Mouse (Mus musculus) gastrocnemius, adult 8-10 months (tissue): Measurements from ENCODE around the gene Capns1. TPM values are rescaled to one million over a fixed set of nuclear protein-coding genes. Genes with fewer than 3 reads are reported as not detected.

Experiments
- DNase-seq, 2 experiments: peaks; one replicate each; pipeline ENCODE4 v3.0.0; 2022; ENCODE audit warnings: low spot score in 2 of 2
- total RNA-seq, 4 experiments: library from RNA; stranded (reverse); gene quantifications; 2 replicates each; pipeline ENCODE4 v1.2.4; 2022

Capns1 gene
- total RNA-seq, 4 experiments from 2014 or later = 164 to 196 (median 175) TPM

- DNase-seq = no peak
Observed at GRCm38 (mm10) chr7:30176474-30176873, 22.1 kb downstream of the Capns1 start.

- DNase-seq = no peak
Observed at GRCm38 (mm10) chr7:30170283-30170951, 28.2 kb downstream of the Capns1 start.

- peak; percentile 85 for DNase-seq
Observed at GRCm38 (mm10) chr7:30169583-30170282, 28.9 kb downstream of the Capns1 start, which contains the start of gene Zfp146. Gene Zfp146, minus strand, starts transcription at chr7:30169750.

DNA sequence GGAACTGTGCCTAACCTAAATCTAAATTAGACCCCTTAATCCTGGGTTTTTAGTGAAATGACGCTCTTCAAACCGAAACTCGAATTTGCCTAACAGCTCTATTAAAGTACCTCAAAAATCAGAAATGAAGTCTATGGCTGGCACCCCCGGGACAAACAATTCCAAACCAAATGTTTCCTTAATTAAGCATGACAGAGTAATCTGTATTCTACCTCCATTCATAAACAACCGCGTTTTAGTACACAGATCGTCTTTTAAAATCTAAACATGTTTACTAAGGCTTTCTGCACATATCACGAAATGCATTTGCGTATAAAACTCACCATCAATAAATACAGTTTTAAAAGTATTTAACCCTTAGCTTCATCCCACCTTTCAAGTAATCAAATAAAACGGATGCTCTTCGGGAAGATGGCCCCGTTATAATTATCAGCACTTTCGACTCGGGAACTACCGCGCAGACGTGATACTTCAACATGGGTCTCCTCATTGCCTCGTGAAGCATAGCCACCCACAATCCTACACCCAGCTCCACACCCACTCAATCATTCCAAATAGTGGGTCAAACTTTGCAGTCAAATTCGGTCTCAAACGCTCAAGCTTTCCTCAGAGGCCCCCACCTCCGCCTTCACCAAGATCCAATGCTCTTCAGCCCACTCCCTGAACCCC, 29.6 kb downstream of the Capns1 start:
- no peak for DNase-seq

DNA sequence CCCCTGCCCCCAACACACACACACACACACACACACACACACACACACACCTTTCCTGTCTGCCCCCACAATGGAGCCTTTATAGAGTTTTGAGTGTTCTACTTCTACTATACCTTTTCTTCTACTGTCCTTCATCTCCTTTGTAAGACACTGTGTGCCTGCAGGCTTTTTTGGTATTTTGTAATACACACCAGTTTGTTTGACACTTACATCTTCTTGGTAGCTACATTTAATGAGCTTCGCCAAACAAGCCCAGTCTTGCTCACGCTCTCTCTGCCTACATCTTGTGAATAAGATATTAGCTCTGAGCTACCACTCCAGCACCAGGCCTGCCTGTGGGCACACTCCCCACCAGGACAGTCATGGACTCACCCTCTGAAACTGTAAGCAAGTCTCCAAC, 33.9 kb downstream of the Capns1 start:
- no peak for DNase-seq

DNA sequence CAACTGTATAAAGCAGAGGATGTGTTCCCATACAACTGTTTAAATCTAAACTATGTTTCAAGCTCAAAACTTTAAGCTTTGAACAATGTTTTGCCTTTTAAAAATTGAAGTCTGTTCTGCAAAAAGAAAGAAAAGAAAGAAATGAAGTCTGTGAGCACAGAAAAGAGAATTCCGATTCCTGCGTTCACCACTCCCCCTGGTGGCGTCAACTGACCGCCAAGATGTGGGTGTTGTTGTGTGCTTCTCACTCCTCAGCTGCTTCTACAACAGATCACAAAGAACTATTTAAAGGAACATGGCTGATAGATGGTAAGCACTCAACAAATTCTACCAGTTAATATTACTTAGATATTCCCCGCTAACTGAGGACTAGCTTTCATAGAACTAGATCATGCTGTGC, 35.5 kb downstream of the Capns1 start:
- no peak for DNase-seq

GRCm38 (mm10) chr7:30155507-30155906, 43.1 kb downstream of the Capns1 start:
- no peak for DNase-seq

- DNase-seq = no peak
Observed at GRCm38 (mm10) chr7:30154040-30154439, 44.6 kb downstream of the Capns1 start.

GRCm38 (mm10) chr7:30147011-30147410, 51.6 kb downstream of the Capns1 start:
- DNase-seq = no peak

DNA sequence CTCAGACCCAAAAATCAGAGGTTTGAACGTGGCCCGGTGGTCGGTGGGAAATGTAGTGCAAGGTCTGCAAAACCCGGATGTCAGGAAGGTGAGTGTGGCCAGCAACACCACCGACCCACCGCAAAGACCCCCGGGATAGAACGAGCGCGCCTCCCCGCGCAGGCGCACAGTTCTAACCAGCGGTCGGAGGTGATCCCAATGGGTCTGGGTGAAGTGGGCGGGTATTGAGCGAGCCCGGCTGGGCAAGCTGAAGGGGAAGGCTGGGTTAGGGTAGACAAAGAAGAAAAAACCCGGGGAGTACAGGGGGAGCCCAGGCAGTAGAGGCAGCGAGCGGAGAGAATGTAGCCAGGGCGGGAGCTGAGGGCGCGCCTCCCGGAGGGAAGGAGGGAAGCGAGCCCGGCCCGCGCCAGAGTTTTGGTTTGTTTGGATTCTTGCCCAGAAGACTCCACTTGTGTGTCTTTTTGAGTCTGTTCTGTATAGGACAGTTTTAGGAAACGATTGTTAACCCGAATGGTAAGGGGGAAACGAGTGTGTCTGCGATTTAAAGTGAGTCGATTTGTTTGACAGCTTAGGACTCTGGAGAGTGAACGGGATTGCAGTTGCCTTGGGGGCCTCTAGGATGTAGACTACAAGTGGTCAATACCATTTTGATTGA, 54.9 kb downstream of the Capns1 start:
- peak in 1 of 2 experiments; percentile 12 for DNase-seq

- DNase-seq = no peak
Observed at GRCm38 (mm10) chr7:30143170-30143554, 55.4 kb downstream of the Capns1 start.

Other genes starting within 250 kb of the Capns1 start
- 1 to 10 TPM; 4.9 to 7.3 (median 6.3) TPM for gene Zfp74, start 244.7 kb downstream of the Capns1 start, total RNA-seq
- gene Zfp568, start 214.9 kb downstream of the Capns1 start, total RNA-seq = 10 to 100 TPM; 10.9 to 22.2 (median 12.3) TPM
- gene Zfp14, start 147.4 kb downstream of the Capns1 start, total RNA-seq = 1 to 10 TPM; 1.2 to 2.1 (median 1.6) TPM
- 1 to 10 TPM in 3 of 4 experiments, under 1 TPM in 1; 0.19 to 2.2 (median 1.6) TPM for gene Zfp82, start 125.9 kb downstream of the Capns1 start, total RNA-seq
- 1 to 10 TPM in 1 of 4 experiments, not detected in 3; 1.9 TPM for gene Gm26920, start 108.4 kb downstream of the Capns1 start, total RNA-seq
- 1 to 10 TPM; 2.3 to 3.7 (median 3.0) TPM for gene Zfp566, start 108.3 kb downstream of the Capns1 start, total RNA-seq
- 10 to 100 TPM; 34.0 to 49.3 (median 42.0) TPM for gene Zfp260, start 104.0 kb downstream of the Capns1 start, total RNA-seq
- 1 to 10 TPM in 1 of 4 experiments, under 1 TPM in 3; 0.87 to 1.1 (median 0.95) TPM for gene Zfp382, start 76.9 kb downstream of the Capns1 start, total RNA-seq
- gene Zfp146, start 29.1 kb downstream of the Capns1 start, total RNA-seq = 10 to 100 TPM; 22.6 to 31.4 (median 26.4) TPM
- 100 to 1,000 TPM; 730 to 997 (median 888) TPM for gene Cox7a1, start 14.7 kb downstream of the Capns1 start, total RNA-seq
- gene Polr2i, start 33.1 kb upstream of the Capns1 start, total RNA-seq = 10 to 100 TPM; 55.8 to 67.4 (median 62.3) TPM
- 10 to 100 TPM; 26.8 to 38.6 (median 31.1) TPM for gene Tbcb, start 33.5 kb upstream of the Capns1 start, total RNA-seq
- gene Ovol3, start 36.9 kb upstream of the Capns1 start, total RNA-seq = not detected
- not detected for gene Thap8, start 81.3 kb upstream of the Capns1 start, total RNA-seq
- gene Wdr62, start 81.6 kb upstream of the Capns1 start, total RNA-seq = 1 to 10 TPM in 3 of 4 experiments, under 1 TPM in 1; 0.90 to 2.3 (median 1.4) TPM
- 1 to 10 TPM; 1.1 to 7.3 (median 3.4) TPM for gene Clip3, start 92.9 kb upstream of the Capns1 start, total RNA-seq
- 10 to 100 TPM; 21.4 to 31.1 (median 26.4) TPM for gene Alkbh6, start 109.9 kb upstream of the Capns1 start, total RNA-seq
- gene Syne4, start 116.0 kb upstream of the Capns1 start, total RNA-seq = 1 to 10 TPM in 2 of 4 experiments, under 1 TPM in 1, not detected in 1; 0.73 to 1.7 (median 1.3) TPM
- under 1 TPM; 0.32 to 0.92 (median 0.53) TPM for gene E130208F15Rik, start 122.9 kb upstream of the Capns1 start, total RNA-seq
- 1 to 10 TPM; 5.9 to 8.7 (median 7.5) TPM for gene Sdhaf1, start 125.1 kb upstream of the Capns1 start, total RNA-seq
- 1 to 10 TPM; 4.5 to 7.5 (median 5.6) TPM for gene Lrfn3, start 164.0 kb upstream of the Capns1 start, total RNA-seq
- 1 to 10 TPM in 2 of 4 experiments, under 1 TPM in 2; 0.82 to 5.5 (median 2.1) TPM for gene Tyrobp, start 214.9 kb upstream of the Capns1 start, total RNA-seq
- gene Hcst, start 221.0 kb upstream of the Capns1 start, total RNA-seq = not detected
- gene Nfkbid, start 222.9 kb upstream of the Capns1 start, total RNA-seq = under 1 TPM in 1 of 4 experiments, not detected in 3; 0.40 TPM
- 1 to 10 TPM in 1 of 4 experiments, under 1 TPM in 3; 0.46 to 1.5 (median 0.71) TPM for gene Aplp1, start 246.7 kb upstream of the Capns1 start, total RNA-seq